Mouse (Mus musculus) gastrocnemius, adult 2 months (tissue): ENCODE data around the gene Kctd3. TPM values are rescaled to one million over a fixed set of nuclear protein-coding genes. Genes with fewer than 3 reads are reported as not detected.

Experiments
- DNase-seq: peaks from one replicate; pipeline ENCODE4 v3.0.0; 2022
- H3K27ac ChIP-seq: fragments of 200-600 bp; 2 replicates; pipeline ENCODE4 v1.8.1; 2022; ENCODE audit warnings: mild to moderate bottlenecking
- H3K4me3 ChIP-seq: fragments of 200-600 bp; 2 replicates; pipeline ENCODE4 v1.8.1; 2022; ENCODE audit warnings: mild to moderate bottlenecking, moderate library complexity
- CTCF ChIP-seq: fragments of 200-600 bp; IDR thresholded peaks from 2 replicates; pipeline ENCODE4 v1.8.1; 2022; ENCODE audit warnings: antibody characterized with exemption, mild to moderate bottlenecking, moderate library complexity
- intact Hi-C: fragments of 180-260 bp; cut with DNase I; formaldehyde crosslinking; loops from one replicate; pipeline ENCODE4 v1.15.1; 2025
- total RNA-seq, 2 experiments: library from RNA; stranded (reverse); gene quantifications; 2 replicates each; pipeline ENCODE4 v1.2.3; 2021

Kctd3 gene
- total RNA-seq, 2 experiments from 2014 or later = 12.3 to 19.9 TPM

- H3K4me3 ChIP-seq = no peak overlapping the region
- intact Hi-C loops = no loop called here
- no peak for TF ChIP-seq CTCF
- no peak for DNase-seq
- H3K27ac ChIP-seq = no peak overlapping the region
Measured at GRCm38 (mm10) chr1:189030975-189031374, 23.3 kb upstream of the Kctd3 start.

GRCm38 (mm10) chr1:189028267-189028666 lies 20.6 kb upstream of the Kctd3 start:
- TF ChIP-seq CTCF = peak; percentile 58
- no peak overlapping the region for H3K4me3 ChIP-seq
- intact Hi-C loops = no loop called here
- H3K27ac ChIP-seq = no peak overlapping the region
- no peak for DNase-seq

GRCm38 (mm10) chr1:189026885-189027284 lies 19.2 kb upstream of the Kctd3 start:
- no peak for DNase-seq
- Histone ChIP-seq H3K27ac (no peak overlapping the region), H3K4me3 (no peak overlapping the region)
- peak; percentile 41 for TF ChIP-seq CTCF
- intact Hi-C loops = no loop called here

DNA sequence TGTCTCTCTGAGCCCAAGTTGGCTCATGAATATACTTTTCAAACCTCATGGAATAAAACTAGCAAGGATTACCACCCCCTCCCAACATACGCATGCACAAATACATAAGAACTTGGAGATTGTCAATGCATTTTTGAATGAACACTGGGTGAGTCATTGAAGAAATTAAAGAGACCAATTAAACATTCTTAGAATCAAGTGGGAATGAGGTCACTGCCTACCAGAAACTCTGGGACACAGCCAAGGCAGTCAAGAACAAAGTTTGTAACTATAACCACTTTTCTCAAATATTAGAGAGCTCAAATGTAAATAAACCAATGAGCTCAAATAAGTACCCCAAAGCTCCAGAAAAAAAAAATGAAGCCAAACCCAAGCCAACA lies 16.1 kb upstream of the Kctd3 start:
- DNase-seq = no peak
- intact Hi-C loops = loop anchor here (2.0 to 5.0 kb wide), 2 partner anchors 555 to 654 kb away; no protein-coding TSS in a partner anchor
- H3K27ac ChIP-seq = no peak overlapping the region
- TF ChIP-seq CTCF = no peak
- no peak overlapping the region for H3K4me3 ChIP-seq

- TF ChIP-seq CTCF = peak; percentile 66
- H3K4me3 ChIP-seq = no peak overlapping the region
- H3K27ac ChIP-seq = no peak overlapping the region
- no peak for DNase-seq
- intact Hi-C loops = loop anchor here (2.0 to 5.0 kb wide), 2 partner anchors 556 to 654 kb away; no protein-coding TSS in a partner anchor
Measured at GRCm38 (mm10) chr1:189022925-189023700, 15.5 kb upstream of the Kctd3 start.

DNA sequence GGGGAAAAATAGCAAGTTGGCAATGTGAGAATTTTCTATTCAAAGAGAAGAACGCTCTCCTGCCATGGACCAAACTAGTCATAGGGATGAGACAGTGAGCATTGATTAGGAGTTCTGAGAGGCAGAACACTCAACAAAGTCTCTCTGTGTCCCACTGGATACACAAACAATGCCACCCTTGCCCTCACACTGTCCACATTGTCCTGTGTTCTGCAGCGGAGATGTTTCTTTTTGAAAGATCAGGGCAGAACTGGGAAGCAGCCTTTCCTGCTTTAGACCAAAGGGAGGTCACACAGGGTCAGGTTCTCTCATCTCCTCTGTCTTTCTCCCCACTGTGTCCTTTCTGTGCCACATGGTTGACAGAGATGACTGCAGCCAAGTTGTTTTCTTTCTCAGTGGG lies 7.7 kb upstream of the Kctd3 start:
- no peak for DNase-seq
- intact Hi-C loops = no loop called here
- TF ChIP-seq CTCF = no peak
- H3K27ac ChIP-seq = no peak overlapping the region
- H3K4me3 ChIP-seq = no peak overlapping the region

GRCm38 (mm10) chr1:189013587-189013921 lies 5.9 kb upstream of the Kctd3 start:
- no peak for DNase-seq
- intact Hi-C loops = no loop called here
- no peak overlapping the region for H3K27ac ChIP-seq
- TF ChIP-seq CTCF = no peak
- H3K4me3 ChIP-seq = no peak overlapping the region

DNA sequence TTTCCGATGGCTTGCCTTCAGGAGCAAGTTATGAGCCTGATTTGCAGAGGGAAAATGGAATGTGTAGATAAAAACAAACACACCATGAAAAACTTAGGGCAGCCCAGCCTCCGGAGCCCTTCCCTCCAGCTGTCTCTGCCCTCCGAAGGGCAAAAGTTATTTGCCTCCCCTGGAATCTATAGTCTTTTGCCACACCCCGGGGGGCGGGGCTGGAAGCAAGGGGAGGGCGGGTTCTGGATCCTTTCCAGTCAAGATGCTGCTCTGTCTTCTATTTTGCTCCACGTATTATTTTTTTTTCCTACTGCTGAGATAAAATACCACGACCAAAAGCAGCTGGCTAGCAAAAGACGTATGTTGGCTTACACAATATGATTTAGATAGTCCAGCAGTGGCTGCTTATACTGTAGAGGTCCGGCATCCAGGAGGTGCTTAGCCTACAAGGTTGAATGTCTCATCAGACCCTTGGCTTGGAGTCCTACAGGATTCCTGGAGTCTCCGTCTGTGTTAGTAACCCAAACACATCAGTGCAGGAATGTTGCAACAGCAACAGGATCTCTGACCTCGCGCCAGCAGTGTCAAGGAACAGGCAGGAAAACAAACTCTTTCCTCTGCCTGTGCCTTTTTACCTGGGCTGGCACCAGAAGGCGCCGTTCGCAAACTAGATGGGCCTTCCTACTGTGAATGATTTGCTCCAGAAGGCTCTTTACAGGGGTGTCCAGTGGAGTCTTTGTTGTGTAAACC lies 5.4 kb upstream of the Kctd3 start:
- intact Hi-C loops = no loop called here
- Histone ChIP-seq H3K27ac (no peak overlapping the region), H3K4me3 (no peak overlapping the region)
- DNase-seq = no peak
- no peak for TF ChIP-seq CTCF

DNA sequence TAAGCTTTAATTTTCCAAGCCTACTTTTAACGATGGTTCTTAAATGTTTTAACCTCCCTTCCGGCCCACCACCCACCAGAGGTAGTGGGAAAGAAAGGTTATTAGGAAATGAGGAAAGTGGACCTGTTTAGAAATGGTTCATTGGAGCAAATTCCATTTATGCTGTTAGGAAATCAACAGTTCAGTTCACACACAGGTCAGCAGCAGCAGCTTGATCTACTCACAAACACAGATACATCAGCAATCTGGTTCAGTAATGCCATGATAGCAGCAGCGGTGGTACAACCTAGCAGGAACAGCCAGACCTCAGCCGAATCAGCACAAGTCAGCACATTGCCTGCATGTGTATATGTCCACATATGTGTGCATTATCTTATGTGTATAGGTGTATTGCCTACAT lies 3.0 kb upstream of the Kctd3 start:
- no peak overlapping the region for H3K4me3 ChIP-seq
- no peak for DNase-seq
- intact Hi-C loops = no loop called here
- TF ChIP-seq CTCF = no peak
- H3K27ac ChIP-seq = no peak overlapping the region

- TF ChIP-seq CTCF = no peak
- Histone ChIP-seq H3K4me3 (peak overlapping the region; percentile 80), H3K27ac (peak overlapping the region; percentile 91)
- intact Hi-C loops = no loop called here
- DNase-seq = no peak
Measured at GRCm38 (mm10) chr1:189007980-189008324, 311 bp upstream of the Kctd3 start.

GRCm38 (mm10) chr1:189006826-189007225 lies 815 bp downstream of the Kctd3 start:
- intact Hi-C loops = no loop called here
- TF ChIP-seq CTCF = no peak
- peak overlapping the region; percentile 91 for H3K27ac ChIP-seq
- DNase-seq = no peak
- H3K4me3 ChIP-seq = peak overlapping the region; percentile 80

GRCm38 (mm10) chr1:189006267-189006666 lies 1.4 kb downstream of the Kctd3 start:
- H3K4me3 ChIP-seq = peak overlapping the region; percentile 80
- intact Hi-C loops = no loop called here

GRCm38 (mm10) chr1:189004774-189005173 lies 2.9 kb downstream of the Kctd3 start:
- H3K4me3 ChIP-seq = no peak overlapping the region
- no peak overlapping the region for H3K27ac ChIP-seq
- TF ChIP-seq CTCF = no peak
- no peak for DNase-seq
- intact Hi-C loops = no loop called here

More at GRCm38 (mm10) chr1:189006267-189006666, 1.4 kb downstream of the Kctd3 start:
- DNase-seq = no peak
- H3K27ac ChIP-seq = no peak overlapping the region
- TF ChIP-seq CTCF = no peak
